Mouse (Mus musculus): ENCODE results near the gene Lca5l. TPM values are rescaled to one million over a fixed set of nuclear protein-coding genes. Genes with fewer than 3 reads are reported as not detected.

Gene Lca5l
- polyA plus RNA-seq, 1 experiment from 2014 or later, result 1.2 TPM

DNA sequence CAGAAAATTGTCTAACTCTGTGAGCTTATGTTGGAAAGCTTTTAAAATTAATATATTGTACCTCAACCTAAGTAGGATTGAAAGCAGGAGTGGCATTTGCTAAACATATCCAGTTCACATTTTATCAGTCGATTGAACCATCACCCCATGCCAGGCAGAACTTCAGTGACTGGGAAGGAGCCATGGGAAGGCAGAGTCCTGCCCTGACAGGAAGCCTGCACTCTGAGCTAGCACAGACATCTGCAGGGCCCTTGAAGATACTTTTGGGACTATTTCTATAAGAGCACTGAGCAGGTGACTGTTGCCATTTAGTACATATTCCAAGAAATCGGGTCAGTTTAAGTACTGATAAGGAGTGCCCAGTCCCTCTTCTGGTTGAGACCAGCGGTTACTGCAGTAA, 29.9 kb upstream of the Lca5l start:
- no peaks in the 10 kb centered on the region for H3K27me3 ChIP-seq (replicated peaks; ENCODE audit: control insufficient read depth, insufficient read depth, low read length)
- no peak overlapping the region for H3K4me2 ChIP-seq (ENCODE audit: low read length)
- no peak overlapping the region for H3K9ac ChIP-seq (replicated peaks; ENCODE audit: low read depth, low read length)
- H3K4me1 ChIP-seq (replicated peaks; ENCODE audit: control insufficient read depth, insufficient read depth, low read length), result no peaks in the 10 kb centered on the region
- H3K36me3 ChIP-seq (ENCODE audit: control insufficient read depth, insufficient read depth), result no peaks in the 10 kb centered on the region
- no peak overlapping the region for H3K27ac ChIP-seq (ENCODE audit: low read length)
- H3K9me3 ChIP-seq (ENCODE audit: control insufficient read depth, low read length), result no peaks in the 10 kb centered on the region
- no peak for ATAC-seq
- H3K4me3 ChIP-seq (replicated peaks; ENCODE audit: low read length), result no peak overlapping the region
- 87% methylated on average over 3 of the region's 3 CpGs for WGBS

DNA sequence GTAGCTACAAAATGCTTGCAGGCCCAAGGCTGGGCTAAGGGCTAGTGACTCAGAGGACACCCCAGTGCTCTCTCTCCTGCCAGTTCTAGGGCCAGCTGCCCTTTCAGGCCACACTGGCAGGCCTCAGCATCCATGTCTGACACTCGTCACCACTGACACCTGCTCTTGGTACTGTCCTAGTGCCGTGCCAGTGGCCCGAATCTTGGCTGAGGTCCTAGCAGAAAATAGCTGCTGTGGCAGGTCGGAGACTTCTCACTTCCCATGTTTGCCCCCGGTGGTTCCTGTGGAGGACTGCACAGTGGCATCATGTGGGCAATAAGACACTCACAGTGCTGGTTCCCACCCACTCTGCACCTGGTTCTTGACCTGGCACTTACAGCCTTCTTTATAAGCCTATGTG, 29.4 kb upstream of the Lca5l start:
- no peaks in the 10 kb centered on the region for H3K4me1 ChIP-seq (replicated peaks; ENCODE audit: control insufficient read depth, insufficient read depth, low read length)
- H3K27ac ChIP-seq (ENCODE audit: low read length), result no peak overlapping the region
- H3K9me3 ChIP-seq (ENCODE audit: control insufficient read depth, low read length), result no peaks in the 10 kb centered on the region
- no peak for ATAC-seq
- no peak overlapping the region for H3K4me2 ChIP-seq (ENCODE audit: low read length)
- H3K27me3 ChIP-seq (replicated peaks; ENCODE audit: control insufficient read depth, insufficient read depth, low read length), result no peaks in the 10 kb centered on the region
- no peaks in the 10 kb centered on the region for H3K36me3 ChIP-seq (ENCODE audit: control insufficient read depth, insufficient read depth)
- no peak overlapping the region for H3K9ac ChIP-seq (replicated peaks; ENCODE audit: low read depth, low read length)
- H3K4me3 ChIP-seq (replicated peaks; ENCODE audit: low read length), result no peak overlapping the region
- WGBS, result 75% methylated on average over 5 of the region's 5 CpGs

DNA sequence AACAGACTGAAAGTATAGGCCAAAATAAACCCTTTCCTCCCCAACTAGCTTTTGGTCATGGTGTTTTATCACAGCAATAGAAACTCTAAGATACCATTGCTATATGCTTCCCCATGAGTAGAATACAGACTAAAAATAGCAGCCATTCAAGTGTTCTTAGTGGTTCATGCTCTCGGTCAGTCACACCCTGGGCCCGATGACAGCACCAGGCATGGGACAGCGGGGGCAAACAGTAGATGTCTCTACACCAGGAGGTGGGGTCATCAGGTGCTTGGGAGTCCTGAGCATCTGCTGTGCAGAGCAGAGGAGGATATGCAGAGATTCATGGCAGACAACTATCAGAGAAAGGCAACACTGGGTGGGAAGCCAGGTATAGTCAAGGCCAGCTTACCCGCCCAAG, 21.0 kb upstream of the Lca5l start:
- H3K4me2 ChIP-seq (ENCODE audit: low read length), result no peak overlapping the region
- H3K9ac ChIP-seq (replicated peaks; ENCODE audit: low read depth, low read length), result no peak overlapping the region
- ATAC-seq, result no peak
- H3K36me3 ChIP-seq (ENCODE audit: control insufficient read depth, insufficient read depth), result no peaks in the 10 kb centered on the region
- H3K4me3 ChIP-seq (replicated peaks; ENCODE audit: low read length), result no peak overlapping the region
- no peak overlapping the region for H3K27ac ChIP-seq (ENCODE audit: low read length)
- H3K9me3 ChIP-seq (ENCODE audit: control insufficient read depth, low read length), result no peaks in the 10 kb centered on the region
- 92% methylated on average over 4 of the region's 4 CpGs for WGBS
- no peaks in the 10 kb centered on the region for H3K27me3 ChIP-seq (replicated peaks; ENCODE audit: control insufficient read depth, insufficient read depth, low read length)
- no peaks in the 10 kb centered on the region for H3K4me1 ChIP-seq (replicated peaks; ENCODE audit: control insufficient read depth, insufficient read depth, low read length)

DNA sequence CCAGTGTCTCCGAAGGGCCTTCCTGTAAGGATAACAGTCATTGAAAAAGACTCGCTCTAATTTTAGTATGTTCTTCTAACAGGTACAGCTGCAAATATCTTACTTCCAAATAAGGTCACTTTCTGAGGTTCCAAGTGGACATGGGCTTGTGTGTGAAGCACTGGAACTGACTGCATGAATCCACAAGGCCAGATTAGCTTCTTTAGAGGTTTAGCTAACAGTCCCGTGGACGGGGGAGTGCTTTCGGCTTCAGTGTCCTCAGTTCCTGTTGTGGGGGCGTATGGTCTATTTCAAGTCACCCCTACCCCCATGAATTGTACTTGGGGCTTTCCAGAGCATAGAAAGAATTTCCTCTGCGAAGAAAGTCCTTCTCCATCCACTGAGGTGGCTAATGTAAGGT, 18.8 kb upstream of the Lca5l start:
- Histone ChIP-seq H3K36me3 (ENCODE audit: control insufficient read depth, insufficient read depth) (no peaks in the 10 kb centered on the region), H3K27ac (ENCODE audit: low read length) (no peak overlapping the region), H3K9ac (replicated peaks; ENCODE audit: low read depth, low read length) (no peak overlapping the region), H3K4me1 (replicated peaks; ENCODE audit: control insufficient read depth, insufficient read depth, low read length) (no peaks in the 10 kb centered on the region), H3K27me3 (replicated peaks; ENCODE audit: control insufficient read depth, insufficient read depth, low read length) (no peaks in the 10 kb centered on the region), H3K9me3 (ENCODE audit: control insufficient read depth, low read length) (no peaks in the 10 kb centered on the region), H3K4me2 (ENCODE audit: low read length) (no peak overlapping the region), H3K4me3 (replicated peaks; ENCODE audit: low read length) (no peak overlapping the region)
- ATAC-seq, result no peak
- 89% methylated on average over 7 of the region's 7 CpGs for WGBS

DNA sequence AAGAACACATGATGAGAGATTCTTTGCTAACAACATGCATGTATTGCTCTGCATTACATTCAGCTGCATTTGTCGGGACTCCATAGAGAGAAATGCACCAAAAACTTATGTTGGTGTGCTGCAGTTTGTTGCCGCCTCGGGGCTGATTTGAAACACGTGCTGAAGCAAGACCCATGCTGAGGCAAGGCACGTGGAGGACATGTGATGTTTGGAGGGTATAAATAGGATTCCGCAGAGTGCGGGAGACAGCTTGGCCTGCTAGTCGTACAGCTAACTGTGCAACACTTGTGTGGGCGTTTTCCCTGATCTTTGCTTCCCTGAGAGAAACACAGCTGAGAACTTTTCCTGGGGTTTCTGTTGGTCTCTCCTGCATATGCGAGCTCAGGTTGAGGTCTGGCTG, 17.7 kb upstream of the Lca5l start:
- H3K9ac ChIP-seq (replicated peaks; ENCODE audit: low read depth, low read length), result no peak overlapping the region
- H3K9me3 ChIP-seq (ENCODE audit: control insufficient read depth, low read length), result no peaks in the 10 kb centered on the region
- H3K36me3 ChIP-seq (ENCODE audit: control insufficient read depth, insufficient read depth), result no peaks in the 10 kb centered on the region
- no peak overlapping the region for H3K4me3 ChIP-seq (replicated peaks; ENCODE audit: low read length)
- no peak for ATAC-seq
- no peak overlapping the region for H3K4me2 ChIP-seq (ENCODE audit: low read length)
- 82% methylated on average over 10 of the region's 10 CpGs for WGBS
- no peaks in the 10 kb centered on the region for H3K4me1 ChIP-seq (replicated peaks; ENCODE audit: control insufficient read depth, insufficient read depth, low read length)
- no peak overlapping the region for H3K27ac ChIP-seq (ENCODE audit: low read length)
- no peaks in the 10 kb centered on the region for H3K27me3 ChIP-seq (replicated peaks; ENCODE audit: control insufficient read depth, insufficient read depth, low read length)

DNA sequence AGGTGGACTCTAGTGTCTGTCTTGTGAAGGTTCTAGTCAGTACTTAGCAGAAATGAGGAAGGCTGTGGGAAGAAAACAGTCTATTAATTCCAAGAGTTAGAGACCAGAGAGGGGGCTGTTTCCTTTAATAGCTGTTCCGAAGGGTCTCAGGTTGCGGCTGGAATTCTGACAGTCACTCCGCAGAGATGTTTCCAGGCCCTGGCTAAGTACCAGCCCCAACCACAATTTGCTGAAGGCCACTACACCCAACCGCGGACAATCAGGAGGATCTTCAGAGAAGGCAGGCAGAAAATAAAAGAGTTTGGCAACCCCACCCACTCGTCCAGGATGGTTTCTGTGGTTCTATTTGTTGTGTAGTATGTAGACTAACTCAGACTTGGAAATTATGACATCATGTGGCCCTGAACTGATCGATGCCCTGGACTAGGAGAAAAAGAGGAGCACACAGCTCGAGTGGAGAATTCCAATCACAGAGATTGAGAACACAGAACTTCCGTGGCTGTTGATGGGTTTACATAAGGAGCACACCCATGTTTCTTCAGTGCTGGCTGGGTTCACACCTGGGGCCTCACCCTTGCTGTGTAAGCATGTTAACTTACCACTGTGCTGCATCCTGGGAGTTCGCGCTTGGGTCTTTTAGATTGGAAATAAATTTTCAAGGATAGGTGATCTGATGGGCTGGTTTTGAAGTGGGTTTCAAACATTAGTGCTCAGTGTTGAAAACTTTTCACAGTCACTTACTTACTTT, 9.6 kb upstream of the Lca5l start:
- no peak overlapping the region for H3K27ac ChIP-seq (ENCODE audit: low read length)

DNA sequence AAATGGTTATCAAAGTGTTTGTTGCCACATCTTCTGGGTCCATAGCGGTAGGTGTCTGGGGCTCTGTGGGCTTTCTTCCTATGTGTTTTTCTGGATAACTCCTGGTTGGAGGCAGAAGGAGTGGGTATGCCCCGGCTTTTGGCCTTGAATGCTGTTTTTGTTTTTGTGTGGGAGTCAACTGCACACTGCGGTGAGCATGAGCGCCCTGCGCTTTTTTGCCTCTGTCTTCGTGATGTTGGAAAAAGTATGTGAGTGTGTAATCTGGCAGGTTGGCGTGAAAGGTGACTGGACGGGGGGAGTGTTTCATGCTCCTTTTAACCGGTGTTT, 8.6 kb upstream of the Lca5l start:
- H3K4me3 ChIP-seq (replicated peaks; ENCODE audit: low read length), result 0 out of 2 replicates have a peak overlapping the region, but pooled peaks have one; percentile 3

More for the DNA sequence above, 9.6 kb upstream of the Lca5l start:
- H3K36me3 ChIP-seq (ENCODE audit: control insufficient read depth, insufficient read depth), result no peaks in the 10 kb centered on the region
- H3K27me3 ChIP-seq (replicated peaks; ENCODE audit: control insufficient read depth, insufficient read depth, low read length), result no peaks in the 10 kb centered on the region
- no peak overlapping the region for H3K9ac ChIP-seq (replicated peaks; ENCODE audit: low read depth, low read length)
- no peak for ATAC-seq
- H3K9me3 ChIP-seq (ENCODE audit: control insufficient read depth, low read length), result no peaks in the 10 kb centered on the region
- H3K4me3 ChIP-seq (replicated peaks; ENCODE audit: low read length), result no peak overlapping the region
- H3K4me2 ChIP-seq (ENCODE audit: low read length), result no peak overlapping the region
- 86% methylated on average over 11 of the region's 11 CpGs for WGBS
- peaks cover 5% of the 10 kb centered on the region for H3K4me1 ChIP-seq (replicated peaks; ENCODE audit: control insufficient read depth, insufficient read depth, low read length)

DNA sequence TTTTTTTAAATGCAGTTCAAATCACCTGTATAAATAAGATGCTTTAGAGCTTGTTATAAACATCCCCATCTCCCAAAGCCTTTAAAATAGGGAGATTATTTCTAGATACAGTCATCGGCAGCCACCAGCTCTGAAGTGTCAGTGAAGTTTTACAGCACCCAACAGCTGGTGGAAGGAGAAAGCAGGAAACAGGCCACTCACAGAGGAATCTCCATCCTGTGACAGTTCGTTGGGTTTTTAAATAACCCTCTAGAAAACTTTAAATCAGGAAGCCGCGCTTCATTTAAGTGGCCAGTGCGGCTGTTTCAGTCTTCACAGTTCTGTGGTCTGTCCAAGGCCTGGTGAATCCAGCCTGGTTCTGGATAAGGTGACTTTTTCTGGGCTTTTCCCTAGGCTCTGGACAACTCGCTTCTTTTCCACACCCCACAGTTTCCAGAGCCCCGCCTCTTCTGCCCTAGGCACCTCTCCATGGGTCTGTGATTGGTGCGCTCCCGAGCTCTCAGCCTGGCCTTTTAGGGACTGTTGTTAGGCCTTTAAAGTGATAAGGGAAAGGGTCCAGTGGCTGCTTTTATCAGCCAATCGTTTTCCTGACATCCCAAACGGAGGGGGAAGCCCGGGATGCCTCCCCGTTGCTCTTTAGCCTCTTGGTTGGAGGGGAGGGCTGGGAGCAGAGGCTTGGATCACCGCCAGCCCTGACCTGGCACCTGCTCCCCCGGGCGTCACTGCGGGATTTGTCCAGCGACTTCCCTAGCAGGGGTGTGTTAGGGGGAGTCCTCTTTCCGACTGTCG, 8.0 kb upstream of the Lca5l start, which contains the start of gene Sh3bgr:
Sh3bgr (plus strand) TSS at position 538 of the 789 bp plus-strand sequence.
- Histone ChIP-seq H3K4me3 (replicated peaks; ENCODE audit: low read length) (0 out of 2 replicates have a peak within 1 kb of the TSS, but pooled peaks have one; percentile 3), H3K9me3 (ENCODE audit: control insufficient read depth, low read length) (no peaks in the 10 kb centered on the region), H3K27ac (ENCODE audit: low read length) (no peak within 1 kb of the TSS), H3K9ac (replicated peaks; ENCODE audit: low read depth, low read length) (0 out of 2 replicates have a peak within 1 kb of the TSS, but pooled peaks have one; percentile 3), H3K27me3 (replicated peaks; ENCODE audit: control insufficient read depth, insufficient read depth, low read length) (no peaks in the 10 kb centered on the region), H3K4me2 (ENCODE audit: low read length) (peak within 1 kb of the TSS; percentile 44), H3K36me3 (ENCODE audit: control insufficient read depth, insufficient read depth) (no peaks in the 10 kb centered on the region), H3K4me1 (replicated peaks; ENCODE audit: control insufficient read depth, insufficient read depth, low read length) (peaks cover 5% of the 10 kb centered on the region)
- ATAC-seq, result peak; percentile 61
- WGBS, result 10% methylated on average over 20 of the region's 20 CpGs

More for the DNA sequence above, 8.6 kb upstream of the Lca5l start:
- ATAC-seq, result no peak; the same call in 1 of the 2 replicates
- H3K36me3 ChIP-seq (ENCODE audit: control insufficient read depth, insufficient read depth), result no peaks in the 10 kb centered on the region
- H3K9ac ChIP-seq (replicated peaks; ENCODE audit: low read depth, low read length), result no peak overlapping the region
- H3K4me1 ChIP-seq (replicated peaks; ENCODE audit: control insufficient read depth, insufficient read depth, low read length), result peaks cover 5% of the 10 kb centered on the region
- H3K9me3 ChIP-seq (ENCODE audit: control insufficient read depth, low read length), result no peaks in the 10 kb centered on the region
- peak overlapping the region; percentile 44 for H3K4me2 ChIP-seq (ENCODE audit: low read length)
- 20% methylated on average over 9 of the region's 9 CpGs for WGBS
- no peak overlapping the region for H3K27ac ChIP-seq (ENCODE audit: low read length)
- no peaks in the 10 kb centered on the region for H3K27me3 ChIP-seq (replicated peaks; ENCODE audit: control insufficient read depth, insufficient read depth, low read length)

DNA sequence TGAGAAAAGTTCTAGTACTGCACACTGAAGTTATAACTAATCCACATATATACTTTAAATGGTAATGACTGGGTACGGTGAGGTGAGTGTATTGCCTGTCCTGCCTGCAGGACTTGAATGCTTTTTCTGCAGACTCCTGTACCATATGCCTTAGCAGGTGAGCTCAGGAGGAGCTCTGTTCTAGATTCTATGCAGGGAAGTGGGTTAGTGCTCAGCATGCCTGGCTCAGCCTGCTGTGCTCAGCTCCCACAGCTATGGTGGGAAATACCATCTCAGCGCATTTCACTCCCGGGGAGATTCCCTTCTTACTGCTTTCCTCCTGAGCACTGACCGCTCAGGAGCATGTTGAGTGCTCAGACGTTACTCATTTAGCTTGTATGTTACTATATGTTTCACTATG, 4.5 kb downstream of the Lca5l start:
- WGBS, result 88% methylated on average over 5 of the region's 5 CpGs
- Histone ChIP-seq H3K4me1 (replicated peaks; ENCODE audit: control insufficient read depth, insufficient read depth, low read length) (peaks cover 4% of the 10 kb centered on the region; the same call in 1 of the 2 replicates), H3K4me2 (ENCODE audit: low read length) (no peak overlapping the region), H3K4me3 (replicated peaks; ENCODE audit: low read length) (no peak overlapping the region), H3K36me3 (ENCODE audit: control insufficient read depth, insufficient read depth) (no peaks in the 10 kb centered on the region), H3K27me3 (replicated peaks; ENCODE audit: control insufficient read depth, insufficient read depth, low read length) (no peaks in the 10 kb centered on the region), H3K9me3 (ENCODE audit: control insufficient read depth, low read length) (no peaks in the 10 kb centered on the region), H3K27ac (ENCODE audit: low read length) (no peak overlapping the region), H3K9ac (replicated peaks; ENCODE audit: low read depth, low read length) (no peak overlapping the region)
- ATAC-seq, result no peak

Data from forebrain, embryonic 16.5 days (tissue).